Mouse (Mus musculus) heart, embryonic 13.5 days (tissue): Measurements from ENCODE around the gene Mgll. TPM values are rescaled to one million over a fixed set of nuclear protein-coding genes. Genes with fewer than 3 reads are reported as not detected.

Experiments used
- ATAC-seq: fragments of 200-750 bp; cut with Nextera tagmentation; 2 replicates; pipeline ENCODE4 v1.8.0; 2017; ENCODE audit warnings: moderate TSS enrichment; ENCODE audit not compliant: insufficient number of reproducible peaks, low FRiP score, low TSS enrichment; ENCODE audit errors: extremely low read depth
- H3K27ac ChIP-seq: fragments of 300-500 bp; sonication (generic); replicated peaks from 2 replicates; pipeline ENCODE4 v1.5.1; 2015; ENCODE audit warnings: moderate library complexity, mild to moderate bottlenecking, inconsistent platforms
- H3K27me3 ChIP-seq: fragments of 300-500 bp; sonication (generic); replicated peaks from 2 replicates; pipeline ENCODE4 v1.6.1; 2015; ENCODE audit warnings: mild to moderate bottlenecking, inconsistent platforms
- H3K36me3 ChIP-seq: fragments of 300-500 bp; sonication (generic); 2 replicates; pipeline ENCODE4 v1.6.1; 2015; ENCODE audit warnings: mild to moderate bottlenecking, inconsistent platforms
- H3K4me1 ChIP-seq: fragments of 300-500 bp; sonication (generic); 2 replicates; pipeline ENCODE4 v1.6.1; 2015; ENCODE audit warnings: inconsistent platforms
- H3K4me2 ChIP-seq: fragments of 300-500 bp; sonication (generic); 2 replicates; pipeline ENCODE4 v1.6.1; 2015; ENCODE audit warnings: inconsistent platforms, mild to moderate bottlenecking, moderate library complexity
- H3K4me3 ChIP-seq: fragments of 300-500 bp; sonication (generic); 2 replicates; pipeline ENCODE4 v1.5.1; 2015; ENCODE audit warnings: moderate library complexity, mild to moderate bottlenecking, inconsistent platforms
- H3K9ac ChIP-seq: fragments of 300-500 bp; sonication (generic); 2 replicates; pipeline ENCODE4 v1.6.1; 2015; ENCODE audit warnings: inconsistent platforms, mild to moderate bottlenecking, moderate library complexity
- H3K9me3 ChIP-seq: fragments of 300-500 bp; sonication (generic); 2 replicates; pipeline ENCODE4 v1.6.1; 2016; ENCODE audit warnings: inconsistent platforms
- WGBS: fragments of 180-500 bp; shearing (Covaris S2); methylation state at CpG from one replicate; pipeline ENCODE4 v1.1.7; 2015; ENCODE audit warnings: mixed read lengths; 5-methylcytosine and 5-hydroxymethylcytosine counted together
- polyA plus RNA-seq: library from polyadenylated mRNA; unstranded; fragments of >200 nt; fragmentation: Nextera tagmentation; extraction: Ambion mirVana; gene quantifications from 2 replicates; pipeline ENCODE4 v1.2.1, GENCODE M21; 2015

Gene Mgll
- polyA plus RNA-seq, 1 experiment from 2014 or later = 13.8 TPM

DNA sequence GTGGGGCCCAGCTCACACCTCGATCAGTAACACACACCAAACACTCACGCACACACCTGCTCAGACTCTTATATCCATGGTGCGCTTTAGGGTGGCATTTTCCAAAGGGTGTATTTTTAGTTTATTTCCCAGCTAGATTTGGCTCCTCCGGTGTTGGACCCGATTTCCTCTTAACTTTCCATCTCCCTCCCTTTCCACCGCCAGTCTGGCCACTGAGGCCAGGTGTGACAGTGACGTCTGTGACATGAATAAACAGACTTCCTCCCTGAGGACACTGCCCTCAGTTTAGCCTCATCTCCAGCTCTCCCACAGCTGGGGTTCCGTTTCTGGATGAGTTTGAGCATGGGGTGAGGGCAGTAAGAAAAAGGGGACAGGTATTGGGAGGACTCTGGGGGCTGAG, 52.8 kb downstream of the Mgll start:
- H3K4me2 ChIP-seq = no peak overlapping the region
- 55% methylated on average over 8 of the region's 8 CpGs for WGBS
- no peak overlapping the region for H3K27ac ChIP-seq
- no peaks in the 10 kb centered on the region for H3K9me3 ChIP-seq
- ATAC-seq = no peak
- H3K4me1 ChIP-seq = peaks cover 15% of the 10 kb centered on the region
- no peaks in the 10 kb centered on the region for H3K36me3 ChIP-seq
- H3K9ac ChIP-seq = no peak overlapping the region; the same call in 1 of the 2 replicates
- H3K27me3 ChIP-seq = no peaks in the 10 kb centered on the region
- H3K4me3 ChIP-seq = no peak overlapping the region

DNA sequence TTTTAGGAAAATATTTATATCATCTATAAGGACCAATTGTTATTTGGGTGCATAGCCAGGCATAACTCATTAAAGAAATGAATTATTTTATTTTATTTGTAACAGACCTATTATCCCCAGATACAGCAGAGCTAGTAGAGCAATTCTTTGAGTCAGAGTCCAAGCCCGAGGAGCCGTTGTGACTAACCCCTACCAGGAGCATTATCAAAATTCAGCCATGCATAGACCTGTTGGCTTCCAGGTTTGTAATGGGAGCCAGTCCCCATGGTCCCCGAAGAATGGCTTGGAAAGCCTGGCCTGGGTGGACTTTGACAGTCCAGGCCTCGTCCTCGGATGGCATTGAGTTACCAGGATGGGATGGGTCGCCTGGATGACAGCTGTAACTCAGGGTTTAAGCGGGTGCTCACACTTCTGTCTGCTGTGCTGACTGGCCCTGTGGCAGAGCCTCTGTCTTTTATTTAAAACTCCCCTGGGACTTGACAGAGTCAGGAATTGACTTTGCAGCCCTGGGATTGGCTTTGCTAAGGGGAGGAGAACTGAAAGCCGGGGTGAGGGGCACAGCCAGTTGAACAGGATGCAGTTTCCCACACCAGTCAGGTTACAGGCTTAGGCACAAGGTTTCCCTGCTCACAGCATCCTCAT, 54.0 kb downstream of the Mgll start:
- H3K4me2 ChIP-seq = no peak overlapping the region
- peaks cover 26% of the 10 kb centered on the region for H3K4me1 ChIP-seq
- WGBS = 68% methylated on average over 8 of the region's 8 CpGs
- no peak overlapping the region for H3K27ac ChIP-seq
- no peaks in the 10 kb centered on the region for H3K36me3 ChIP-seq
- H3K27me3 ChIP-seq = no peaks in the 10 kb centered on the region
- no peaks in the 10 kb centered on the region for H3K9me3 ChIP-seq
- no peak overlapping the region for H3K9ac ChIP-seq
- H3K4me3 ChIP-seq = no peak overlapping the region
- no peak for ATAC-seq

DNA sequence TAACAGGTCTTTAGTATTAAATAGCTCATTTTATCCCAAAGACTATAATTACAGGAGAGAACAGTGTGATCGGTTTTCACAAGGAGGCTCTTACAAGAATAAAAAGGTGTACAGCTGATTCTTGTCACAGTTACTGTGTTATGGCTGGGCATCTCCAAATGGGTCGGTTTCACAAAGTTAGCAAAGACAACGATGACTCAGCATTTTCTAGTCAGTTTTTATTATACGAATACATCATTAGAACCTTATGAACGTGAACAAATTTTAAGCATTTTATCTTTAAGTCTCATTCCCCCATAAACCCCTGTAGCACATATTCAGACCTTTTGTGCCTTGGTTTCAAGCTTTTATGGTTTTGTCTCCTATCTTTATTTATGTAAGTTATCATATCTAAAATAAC, 55.5 kb downstream of the Mgll start:
- no peak overlapping the region for H3K4me3 ChIP-seq

DNA sequence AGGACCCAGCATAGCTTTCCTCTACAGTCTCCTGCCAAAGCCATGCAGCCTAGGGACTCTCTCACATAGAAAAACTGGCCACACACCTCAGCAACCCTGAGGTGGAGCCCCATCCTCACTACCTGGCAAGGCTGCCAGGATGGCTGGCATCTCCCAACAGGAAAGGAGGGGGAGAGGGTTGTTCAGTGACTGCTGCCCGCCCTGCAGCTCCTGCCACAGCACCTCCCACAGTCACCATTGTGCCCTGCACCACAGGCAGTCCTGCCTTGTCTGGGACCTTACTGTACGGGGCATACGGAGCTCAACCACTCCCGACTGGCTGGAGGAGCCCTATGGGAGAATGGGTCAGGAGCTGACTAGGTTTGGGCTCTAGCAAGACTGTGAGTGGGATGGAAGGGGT, 57.7 kb downstream of the Mgll start:
- Histone ChIP-seq H3K9ac (no peak overlapping the region), H3K4me2 (no peak overlapping the region), H3K4me1 (peaks cover 53% of the 10 kb centered on the region), H3K9me3 (no peaks in the 10 kb centered on the region), H3K36me3 (no peaks in the 10 kb centered on the region), H3K27ac (no peak overlapping the region), H3K4me3 (no peak overlapping the region), H3K27me3 (no peaks in the 10 kb centered on the region)
- no peak for ATAC-seq
- WGBS = 67% methylated on average over 4 of the region's 4 CpGs

More for the DNA sequence above, 55.5 kb downstream of the Mgll start:
- Histone ChIP-seq H3K4me2 (no peak overlapping the region), H3K27me3 (no peaks in the 10 kb centered on the region), H3K9me3 (no peaks in the 10 kb centered on the region), H3K36me3 (no peaks in the 10 kb centered on the region), H3K4me1 (peaks cover 40% of the 10 kb centered on the region), H3K27ac (no peak overlapping the region), H3K9ac (no peak overlapping the region)
- WGBS = 79% methylated on average over 5 of the region's 5 CpGs
- ATAC-seq = no peak

DNA sequence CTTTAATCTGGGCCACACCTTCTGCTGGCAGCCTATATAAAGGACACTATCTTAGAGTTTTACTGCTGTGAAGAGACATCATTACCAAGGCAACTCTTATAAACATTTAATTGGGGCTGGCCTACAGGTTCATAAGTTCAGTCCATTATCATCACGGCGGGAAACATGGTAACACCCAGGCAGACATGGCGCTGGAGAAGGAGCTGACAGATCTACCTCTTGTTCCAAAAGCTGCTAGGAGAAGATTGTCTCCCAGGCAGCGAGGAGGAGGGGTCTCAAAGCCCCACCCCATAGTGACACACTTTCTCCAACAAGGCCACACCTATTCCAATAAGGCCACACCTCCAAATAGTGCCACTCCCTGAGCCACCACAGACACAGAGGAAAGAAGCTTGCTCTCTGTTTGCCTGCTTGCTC, 58.8 kb downstream of the Mgll start:
- 0 out of 2 replicates have a peak, but pooled peaks have one; percentile 27 for ATAC-seq
- Histone ChIP-seq H3K4me3 (no peak overlapping the region), H3K9ac (no peak overlapping the region), H3K9me3 (no peaks in the 10 kb centered on the region), H3K4me2 (no peak overlapping the region), H3K4me1 (peaks cover 58% of the 10 kb centered on the region), H3K27ac (0 out of 2 replicates have a peak overlapping the region, but pooled peaks have one; percentile 20), H3K27me3 (no peaks in the 10 kb centered on the region), H3K36me3 (no peaks in the 10 kb centered on the region)
- 10% methylated on average over 4 of the region's 4 CpGs for whole genome bisulfite sequencing

DNA sequence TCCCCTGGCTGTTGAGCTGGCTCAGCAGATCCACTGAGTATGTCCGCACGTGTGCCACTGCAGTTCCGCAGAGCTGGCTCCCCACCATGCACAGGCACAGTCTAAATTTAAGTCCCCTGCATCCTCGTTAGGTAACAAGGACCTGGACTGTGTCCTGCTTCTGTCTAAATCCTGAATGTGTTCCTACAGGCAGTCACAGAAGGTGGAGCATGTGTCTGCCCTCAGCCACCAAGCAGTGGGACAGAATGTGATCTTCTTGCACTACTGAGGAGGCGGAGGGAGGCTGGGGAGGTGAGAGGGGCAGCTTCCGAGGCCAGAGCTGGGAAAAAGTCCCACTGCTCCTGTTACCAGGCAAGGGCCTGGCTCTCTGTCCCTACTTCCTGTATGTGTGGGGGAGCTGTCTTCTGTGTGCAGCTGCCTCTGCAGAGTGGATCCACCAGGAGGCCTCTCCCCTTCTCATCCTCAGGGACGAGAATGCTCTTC, 60.5 kb downstream of the Mgll start:
- Histone ChIP-seq H3K4me2 (0 out of 2 replicates have a peak overlapping the region, but pooled peaks have one; percentile 20), H3K27ac (peak overlapping the region; percentile 94), H3K36me3 (no peaks in the 10 kb centered on the region), H3K9ac (peak overlapping the region; percentile 53), H3K4me3 (no peak overlapping the region), H3K9me3 (no peaks in the 10 kb centered on the region), H3K4me1 (peaks cover 61% of the 10 kb centered on the region), H3K27me3 (no peaks in the 10 kb centered on the region)
- no peak for ATAC-seq
- WGBS = 36% methylated on average over 7 of the region's 7 CpGs

DNA sequence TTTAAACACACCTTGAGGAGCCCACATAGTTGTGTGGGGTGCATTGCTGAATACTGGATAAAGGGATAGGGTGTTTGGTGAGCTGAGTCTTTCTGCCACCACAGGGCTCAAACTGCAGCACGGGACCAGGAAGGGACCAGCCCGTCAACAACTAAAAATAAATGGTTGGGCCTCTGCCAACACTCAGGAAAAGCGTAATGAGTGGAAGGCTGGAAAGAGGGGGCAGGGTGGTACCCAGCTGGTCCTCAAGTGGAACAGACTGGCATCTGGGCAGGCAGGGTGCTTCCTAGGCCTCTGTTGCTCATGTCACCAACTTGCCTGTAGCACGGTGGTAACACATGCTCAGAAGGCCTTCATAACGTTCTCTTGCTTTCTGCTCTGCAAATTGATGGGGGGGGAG, 61.1 kb downstream of the Mgll start:
- Histone ChIP-seq H3K4me2 (0 out of 2 replicates have a peak overlapping the region, but pooled peaks have one; percentile 20), H3K9me3 (no peaks in the 10 kb centered on the region), H3K36me3 (no peaks in the 10 kb centered on the region), H3K4me1 (peaks cover 61% of the 10 kb centered on the region), H3K27me3 (no peaks in the 10 kb centered on the region), H3K9ac (peak overlapping the region; percentile 53; the same call in 1 of the 2 replicates), H3K4me3 (no peak overlapping the region), H3K27ac (peak overlapping the region; percentile 94)
- no peak for ATAC-seq
- WGBS = 29% methylated on average over 5 of the region's 5 CpGs

DNA sequence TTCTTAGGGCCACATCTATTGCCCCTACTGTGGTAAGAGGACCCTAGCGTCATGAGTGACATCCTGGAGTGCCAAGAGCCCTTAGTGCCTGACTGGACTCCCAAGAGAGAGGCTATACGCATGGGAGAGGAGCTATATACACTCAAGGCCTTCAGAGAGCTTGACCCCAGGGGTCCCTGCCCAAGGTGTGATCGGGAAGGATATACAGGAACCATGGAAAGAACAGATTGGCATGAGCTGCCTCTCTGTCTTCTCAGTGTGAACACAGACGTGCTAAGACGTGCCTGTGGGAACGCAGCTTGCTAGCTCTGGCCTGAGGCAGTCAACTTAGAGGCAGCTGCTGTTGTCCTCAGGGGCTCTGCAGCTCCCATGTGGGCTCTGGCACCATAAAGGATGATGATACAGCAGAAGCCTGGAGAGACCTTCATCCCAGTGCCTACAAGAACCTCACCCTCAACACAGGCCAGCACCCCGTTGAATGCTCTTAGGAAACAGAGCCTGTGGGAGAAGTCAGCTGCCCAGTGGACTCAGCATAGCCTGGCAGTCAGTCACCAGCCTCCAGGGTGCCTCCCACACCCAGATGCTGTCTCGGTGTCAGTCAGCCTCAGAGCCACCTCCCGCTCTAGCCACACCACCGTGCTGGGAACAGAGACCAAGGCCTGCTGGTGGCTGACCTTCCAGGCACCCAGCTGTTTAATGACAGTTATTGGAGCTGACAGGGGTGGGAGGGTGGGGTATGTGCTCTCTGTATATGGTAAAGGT, 61.8 kb downstream of the Mgll start:
- no peak for ATAC-seq
- H3K9me3 ChIP-seq = no peaks in the 10 kb centered on the region
- no peaks in the 10 kb centered on the region for H3K36me3 ChIP-seq
- peak overlapping the region; percentile 53 for H3K9ac ChIP-seq
- H3K4me1 ChIP-seq = peaks cover 64% of the 10 kb centered on the region
- peak overlapping the region; percentile 94 for H3K27ac ChIP-seq
- H3K4me2 ChIP-seq = no peak overlapping the region
- no peaks in the 10 kb centered on the region for H3K27me3 ChIP-seq
- 71% methylated on average over 10 of the region's 10 CpGs for WGBS
- no peak overlapping the region for H3K4me3 ChIP-seq

DNA sequence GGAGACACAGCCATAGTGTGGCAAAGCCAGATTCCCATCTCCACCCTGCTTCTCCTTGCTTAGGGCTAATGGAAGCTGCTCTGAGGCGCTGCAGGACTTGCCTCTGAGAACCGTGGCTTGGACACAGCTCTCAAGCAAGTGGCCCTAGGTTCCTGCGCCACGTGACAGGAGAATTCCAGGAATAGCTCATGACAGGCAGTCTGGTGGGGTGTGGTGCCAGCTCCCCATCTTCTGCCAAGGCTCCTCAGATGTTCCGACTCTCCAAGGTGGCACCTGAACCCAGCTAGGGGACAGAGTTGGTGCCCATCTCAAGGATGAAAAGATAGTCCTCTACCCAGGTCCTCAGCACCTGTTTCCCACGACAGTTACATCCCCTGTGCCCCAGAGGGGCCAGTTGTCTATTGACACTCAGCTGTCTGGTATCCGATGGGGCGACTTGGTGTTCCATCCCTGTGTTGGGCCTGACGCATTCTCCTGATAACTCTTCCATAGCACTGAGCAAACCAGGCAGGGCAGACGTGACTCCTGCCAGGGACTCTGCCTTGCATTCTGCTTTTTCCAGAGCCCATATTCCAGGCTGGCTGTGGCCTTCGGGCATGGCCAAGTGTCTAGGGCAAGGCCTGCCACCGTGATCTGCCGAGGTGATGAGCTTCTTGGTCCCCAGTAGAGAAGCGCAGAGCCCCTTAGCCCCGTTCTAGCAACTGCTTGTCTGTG, 62.7 kb downstream of the Mgll start:
- no peak overlapping the region for H3K4me2 ChIP-seq
- H3K4me1 ChIP-seq = peaks cover 71% of the 10 kb centered on the region
- no peak overlapping the region for H3K4me3 ChIP-seq
- no peaks in the 10 kb centered on the region for H3K9me3 ChIP-seq
- no peaks in the 10 kb centered on the region for H3K36me3 ChIP-seq
- no peak for ATAC-seq
- 0 out of 2 replicates have a peak overlapping the region, but pooled peaks have one; percentile 29 for H3K9ac ChIP-seq
- H3K27me3 ChIP-seq = no peaks in the 10 kb centered on the region
- H3K27ac ChIP-seq = peak overlapping the region; percentile 46; the same call in 1 of the 2 replicates
- 64% methylated on average over 15 of the region's 15 CpGs for WGBS

DNA sequence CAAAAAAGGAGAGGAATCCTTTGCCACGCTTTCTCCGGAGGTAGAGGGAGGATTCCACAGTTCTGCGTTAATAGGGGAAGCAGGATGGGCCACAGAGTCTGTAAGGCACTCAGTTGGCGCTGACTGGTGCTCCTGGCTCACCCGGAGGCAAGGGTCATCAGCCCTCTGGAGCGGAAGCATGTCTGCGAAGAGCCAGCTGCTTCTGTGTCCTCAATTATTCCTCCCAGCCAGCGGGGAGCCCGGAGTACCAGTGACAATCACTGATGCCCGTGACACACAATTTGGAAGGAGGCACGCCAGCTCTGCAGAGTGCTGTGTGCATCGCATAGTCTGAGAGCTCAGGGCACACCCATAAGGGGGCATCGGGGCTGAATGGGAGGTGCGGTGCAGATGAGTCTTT, 63.3 kb downstream of the Mgll start:
- WGBS = 62% methylated on average over 14 of the region's 14 CpGs
- Histone ChIP-seq H3K4me2 (no peak overlapping the region), H3K9me3 (no peaks in the 10 kb centered on the region), H3K9ac (0 out of 2 replicates have a peak overlapping the region, but pooled peaks have one; percentile 29), H3K4me3 (no peak overlapping the region), H3K36me3 (no peaks in the 10 kb centered on the region), H3K4me1 (peaks cover 71% of the 10 kb centered on the region), H3K27ac (peak overlapping the region; percentile 46), H3K27me3 (no peaks in the 10 kb centered on the region)
- ATAC-seq = no peak

DNA sequence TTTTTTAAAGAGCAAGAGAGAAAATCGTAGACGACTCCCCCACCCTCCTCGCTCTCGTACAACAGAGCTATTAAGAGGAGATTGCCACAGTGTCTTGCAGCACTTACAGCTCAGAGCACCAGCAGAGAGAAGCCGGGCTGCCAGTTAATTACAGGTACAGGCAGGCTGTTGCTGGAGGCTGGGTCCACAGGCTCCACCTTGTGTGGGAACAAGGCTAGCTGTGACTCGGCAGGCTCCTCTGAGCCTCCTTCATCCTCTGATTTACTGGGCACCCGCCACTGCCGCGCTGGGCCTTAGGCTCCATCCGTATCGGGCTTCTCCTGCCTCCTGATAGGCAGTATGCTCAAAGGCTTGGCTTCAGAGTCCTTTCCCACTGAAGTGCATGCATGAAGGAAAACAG, 64.0 kb downstream of the Mgll start:
- 63% methylated on average over 11 of the region's 11 CpGs for WGBS
- Histone ChIP-seq H3K27me3 (no peaks in the 10 kb centered on the region), H3K27ac (no peak overlapping the region), H3K9me3 (no peaks in the 10 kb centered on the region), H3K4me2 (no peak overlapping the region), H3K4me3 (no peak overlapping the region), H3K4me1 (peaks cover 71% of the 10 kb centered on the region), H3K36me3 (no peaks in the 10 kb centered on the region), H3K9ac (no peak overlapping the region)
- ATAC-seq = no peak
